Mouse (Mus musculus) urinary bladder, postnatal 4 days (tissue): Measurements from ENCODE around the gene Fgfr2.

Experiments used
- DNase-seq, 2 experiments: peaks; one replicate each; pipeline ENCODE4 v3.0.0; 2021 to 2022; ENCODE audit warnings: low spot score in 2 of 2

The Fgfr2 gene

GRCm38 (mm10) chr7:132304424-132305085 lies 818.6 kb downstream of the Fgfr2 start:
- no peak for DNase-seq

DNA sequence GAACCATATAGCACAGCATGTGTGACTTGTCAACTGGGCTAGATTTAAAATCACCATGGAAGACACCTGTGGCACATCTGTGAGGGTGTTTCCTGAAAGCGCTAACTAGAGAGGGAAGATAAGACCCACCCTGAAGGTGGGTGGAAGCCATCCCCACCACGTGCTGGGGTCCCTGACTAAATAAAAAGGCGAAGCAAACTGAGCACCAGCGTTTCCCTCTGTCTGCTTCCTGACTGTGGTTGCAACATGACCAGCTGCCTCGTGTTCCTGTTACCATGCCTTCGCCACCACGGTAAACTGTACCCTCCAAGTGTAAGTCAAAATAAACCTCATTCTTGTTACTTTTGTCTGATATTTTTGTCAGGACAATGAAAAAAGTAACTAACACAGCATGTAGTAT lies 819.2 kb downstream of the Fgfr2 start:
- DNase-seq = no peak

GRCm38 (mm10) chr7:132302508-132303241 lies 820.5 kb downstream of the Fgfr2 start:
- DNase-seq = no peak

DNA sequence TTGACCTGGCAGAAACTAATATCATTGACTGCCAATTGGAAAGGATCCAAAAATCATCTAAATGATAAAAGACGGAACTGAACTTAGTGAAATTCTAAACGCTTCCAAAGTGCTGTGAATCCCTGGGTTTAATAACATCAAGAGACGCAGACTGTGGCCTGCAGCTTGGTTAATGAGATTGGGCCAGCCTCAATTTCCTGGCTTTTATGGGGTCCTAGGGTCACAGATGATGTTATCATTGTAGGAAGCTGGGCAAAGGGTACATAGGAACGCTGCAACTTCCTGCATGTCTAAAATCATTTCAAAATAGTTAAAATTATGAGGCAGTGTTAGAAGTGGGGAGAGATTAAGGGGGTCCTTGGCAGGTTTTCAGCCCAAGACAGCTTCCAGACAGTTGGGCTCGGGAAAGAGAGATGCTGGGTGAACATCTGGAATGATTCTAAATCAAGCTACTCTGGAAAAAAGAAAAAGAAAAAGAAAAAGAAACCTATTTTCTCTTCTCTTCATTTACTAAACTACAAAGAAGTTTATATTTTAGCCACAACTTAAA lies 823.4 kb downstream of the Fgfr2 start:
- no peak for DNase-seq

DNA sequence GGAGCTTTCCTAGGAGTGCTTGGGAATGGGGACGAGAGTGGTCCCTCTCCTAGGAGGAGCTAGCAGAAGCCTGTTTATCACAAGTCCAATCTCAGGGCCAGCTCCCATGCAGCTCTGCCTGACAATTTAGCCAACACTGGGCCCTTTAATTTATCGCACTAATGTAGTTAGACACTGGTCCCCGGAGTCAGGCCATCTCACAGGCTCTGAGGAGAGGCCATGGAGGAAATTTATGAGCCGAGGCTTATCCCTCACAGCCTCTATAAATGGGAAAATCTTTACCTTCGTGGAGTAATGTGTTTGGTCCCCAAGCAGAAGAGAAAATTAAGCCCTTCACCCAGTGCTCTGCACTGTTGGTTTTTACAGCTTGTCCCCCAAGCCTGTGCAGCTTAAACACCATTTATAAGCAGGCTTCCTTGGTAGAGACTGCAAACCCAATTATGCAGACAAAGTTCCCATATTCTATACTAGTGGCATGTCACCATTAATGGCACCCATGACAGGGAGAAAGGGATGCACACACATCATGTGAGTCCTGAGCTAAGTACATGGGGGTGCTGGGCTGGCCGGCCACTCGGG lies 824.6 kb downstream of the Fgfr2 start:
- DNase-seq = no peak

DNA sequence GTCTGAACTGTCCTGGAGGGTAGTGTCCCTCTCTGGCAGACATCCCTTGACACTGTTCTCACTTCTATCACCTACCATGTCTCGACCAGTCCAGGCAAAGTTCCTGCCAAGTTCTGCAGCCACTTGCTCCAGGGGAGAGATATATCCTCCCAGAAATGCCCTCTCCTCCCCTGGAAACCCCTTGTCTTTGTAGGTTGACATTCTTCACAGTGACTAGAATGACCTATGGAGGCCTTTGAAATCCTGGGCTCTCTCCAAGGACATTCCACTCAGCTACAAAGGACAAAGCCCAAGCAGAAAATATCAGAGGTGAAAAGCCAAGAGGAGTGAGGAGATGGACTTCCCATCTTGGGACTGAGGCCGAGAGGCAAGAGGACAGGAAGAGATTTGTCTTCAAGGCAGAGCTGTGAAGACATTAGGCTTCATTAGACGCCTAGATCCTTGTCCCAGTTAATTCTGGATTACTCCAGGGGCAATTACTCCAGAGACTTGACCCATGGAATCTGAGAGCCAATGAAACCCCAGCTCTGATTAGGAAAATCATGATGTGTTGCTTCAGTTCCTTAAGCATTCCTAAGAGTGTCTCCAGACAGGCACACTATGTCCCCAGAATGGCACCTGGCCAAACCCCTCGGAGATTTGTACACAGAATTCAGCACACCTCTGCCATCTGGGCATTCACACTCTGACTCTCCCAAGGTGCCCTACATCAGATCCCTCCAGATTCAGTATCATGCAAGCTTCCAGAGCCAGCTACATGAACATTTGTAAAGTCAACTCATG lies 826.3 kb downstream of the Fgfr2 start:
- no peak for DNase-seq

GRCm38 (mm10) chr7:132296132-132296531 lies 827.0 kb downstream of the Fgfr2 start:
- no peak for DNase-seq

- DNase-seq = no peak
Observed at GRCm38 (mm10) chr7:132287340-132287664, 835.8 kb downstream of the Fgfr2 start.

GRCm38 (mm10) chr7:132286630-132287339 lies 836.4 kb downstream of the Fgfr2 start:
- no peak for DNase-seq

DNA sequence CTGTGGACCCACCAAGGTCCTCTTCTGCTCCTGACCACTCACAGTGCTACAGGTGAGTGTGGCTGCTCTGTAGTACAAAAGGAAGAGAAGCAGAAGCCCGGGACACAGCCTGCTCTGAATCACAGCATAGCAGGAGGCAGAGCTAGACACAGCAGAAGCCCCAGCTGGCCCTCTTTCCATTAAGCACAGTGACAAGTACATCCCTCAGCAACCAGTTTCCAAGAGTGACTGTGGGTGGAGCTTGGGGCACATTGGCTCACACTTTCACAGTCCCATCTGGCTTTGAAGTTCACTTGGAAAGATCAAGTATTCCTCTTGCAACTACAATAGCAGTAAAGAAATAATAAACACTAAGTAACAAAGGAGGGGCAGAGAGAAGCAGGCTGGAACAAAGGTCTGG lies 838.4 kb downstream of the Fgfr2 start:
- DNase-seq = no peak

GRCm38 (mm10) chr7:132284048-132284737 lies 839.0 kb downstream of the Fgfr2 start:
- no peak for DNase-seq

DNA sequence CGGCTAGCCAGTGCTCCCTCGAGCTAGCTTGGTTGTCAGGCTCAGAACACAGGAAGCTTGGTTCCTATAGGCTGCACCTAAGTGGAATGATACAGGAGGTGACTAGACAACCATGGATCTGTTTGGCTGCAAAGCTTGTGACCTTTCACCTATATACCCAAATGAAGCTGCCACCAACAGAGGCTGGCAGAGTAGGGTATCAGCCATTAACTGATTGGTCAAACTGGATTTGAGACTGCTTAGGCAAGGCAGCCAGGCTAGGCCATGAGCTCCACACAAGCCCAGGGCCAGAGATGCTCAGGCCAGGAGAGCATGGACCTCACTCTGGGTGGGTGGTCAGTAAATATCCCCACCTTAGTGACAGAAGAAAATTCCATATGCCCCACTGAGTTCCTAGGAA lies 840.6 kb downstream of the Fgfr2 start:
- DNase-seq = no peak

GRCm38 (mm10) chr7:132282161-132282560 lies 841.0 kb downstream of the Fgfr2 start:
- DNase-seq = no peak

GRCm38 (mm10) chr7:132281753-132282152 lies 841.4 kb downstream of the Fgfr2 start:
- DNase-seq = no peak

DNA sequence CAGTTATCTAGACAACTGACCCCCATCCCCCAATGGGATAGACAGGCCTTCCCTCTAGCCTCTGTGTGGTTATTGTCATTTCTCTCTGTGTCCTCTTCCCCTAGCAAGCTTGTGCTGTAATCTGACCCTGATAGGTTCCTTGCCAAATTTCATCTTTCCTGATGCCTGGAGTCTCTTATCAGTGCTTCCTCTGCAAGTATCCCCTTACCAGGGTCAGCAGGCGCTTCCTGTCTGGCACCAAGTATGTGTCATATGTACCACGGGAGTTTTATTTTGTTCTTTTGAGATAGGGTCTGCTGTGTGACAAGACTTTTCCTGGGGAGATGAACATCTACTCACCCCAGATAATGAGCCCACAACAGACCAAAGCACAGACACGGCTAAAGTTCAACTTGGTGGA lies 844.5 kb downstream of the Fgfr2 start:
- no peak for DNase-seq

- no peak for DNase-seq
Observed at GRCm38 (mm10) chr7:132276287-132276686, 846.9 kb downstream of the Fgfr2 start.

- DNase-seq = no peak
Observed at GRCm38 (mm10) chr7:132273741-132274513, 849.2 kb downstream of the Fgfr2 start.

- no peak for DNase-seq
Observed at GRCm38 (mm10) chr7:132272984-132273383, 850.2 kb downstream of the Fgfr2 start.

DNA sequence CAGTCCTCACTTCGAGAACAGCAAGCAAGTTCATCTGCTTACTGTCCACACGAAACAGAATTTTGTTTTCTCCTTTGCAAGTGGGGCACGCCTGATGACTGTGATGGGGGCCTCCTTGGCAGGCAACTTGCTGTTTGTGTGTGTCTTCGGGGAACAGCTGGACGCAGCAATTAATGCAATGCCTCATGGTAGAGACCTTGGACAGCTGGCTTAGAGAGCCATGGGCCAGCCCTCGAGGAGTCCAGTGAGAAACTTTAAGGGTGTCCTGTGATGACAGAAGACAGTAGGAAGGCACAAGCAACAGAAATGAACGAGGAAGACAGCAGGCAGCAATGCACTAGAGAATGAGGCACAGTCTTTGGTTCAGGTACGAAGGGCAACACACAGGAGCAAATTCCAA lies 852.8 kb downstream of the Fgfr2 start:
- DNase-seq = no peak

DNA sequence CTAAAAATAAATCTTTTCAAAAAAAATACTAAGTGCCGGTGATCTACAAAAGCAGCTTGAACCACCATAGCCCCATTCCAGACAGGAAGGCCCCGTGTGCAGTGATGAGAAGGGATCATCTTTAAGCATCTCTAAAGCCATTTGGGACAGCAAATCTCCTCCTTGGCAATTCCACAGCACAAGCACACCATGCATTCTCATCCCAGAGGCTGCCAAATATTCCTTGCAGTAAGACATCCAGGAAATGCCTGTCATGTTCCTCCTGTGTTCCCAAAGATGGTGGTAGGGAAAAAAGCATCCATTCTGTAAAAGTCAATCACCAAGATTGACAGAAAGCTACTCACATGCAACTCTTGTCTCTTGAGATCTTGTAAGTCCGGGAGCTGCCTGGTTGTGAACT lies 853.5 kb downstream of the Fgfr2 start:
- no peak for DNase-seq
